Comparison of ENCODE assay signal across 24 mouse cellular contexts in the genomic region with DNA sequence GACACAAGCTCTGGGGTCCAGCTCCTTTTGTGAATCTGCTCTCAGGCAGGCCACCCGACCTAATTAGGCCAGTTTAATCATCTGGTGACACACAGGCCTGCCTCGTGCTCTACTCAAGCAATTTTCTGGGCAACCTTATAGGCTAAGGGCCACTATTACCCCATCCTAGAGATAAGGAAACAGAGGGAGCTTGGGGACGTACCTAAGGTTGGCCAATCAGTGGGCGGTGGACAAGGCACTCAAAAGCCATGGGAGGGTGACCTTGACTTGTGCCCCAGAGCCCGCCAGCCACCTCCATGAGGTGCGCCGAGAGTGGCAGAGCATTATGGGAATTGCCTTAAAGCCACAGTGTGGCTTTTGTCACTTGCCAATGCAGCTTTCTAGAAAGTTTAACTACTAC.
DNase-seq lines count a peak whose midpoint lies in the region; ATAC-seq and TF ChIP-seq lines count a peak whose summit lies in the region.
"Had no signal": no experiment of that assay in that cellular context is flagged by ENCODE, and none has a peak within 500 bp of the region (broad histone marks: within the 10 kb centered on the region; RNA-seq: fewer than 3 reads in every experiment).

No protein-coding gene starts in this region.

- no peak overlapping the region for H3K27ac ChIP-seq in intestine, postnatal 0 days (ENCODE audit: low read depth, low read length)
- H3K27ac ChIP-seq in intestine, embryonic 15.5 days, result no peak overlapping the region
- H3K27ac ChIP-seq in lung, postnatal 0 days (ENCODE audit: low read length), result no peak overlapping the region
- no peak overlapping the region for H3K27ac ChIP-seq in liver, postnatal 0 days (ENCODE audit: low read depth)
- no peak overlapping the region for H3K27ac ChIP-seq in hindbrain, postnatal 0 days
- no peak overlapping the region for H3K27ac ChIP-seq in midbrain, postnatal 0 days (ENCODE audit: low read depth, low read length)
- H3K27ac ChIP-seq: hindbrain, embryonic 12.5 days; left cerebral cortex, adult 2 months; limb, embryonic 13.5 days had no signal

- peak; percentile 55; the same call in 1 of the 2 replicates for ATAC-seq in intestine, postnatal 0 days
- ATAC-seq in intestine, embryonic 15.5 days, result no peak
- peak; percentile 15; the same call in 1 of the 2 replicates for ATAC-seq in lung, postnatal 0 days
- ATAC-seq in liver, postnatal 0 days, result peak; percentile 81
- no peak for ATAC-seq in hindbrain, postnatal 0 days
- ATAC-seq in midbrain, postnatal 0 days (ENCODE audit: low FRiP score), result no peak
- ATAC-seq: forebrain, embryonic 13.5 days; Patski had no signal

- no peak for TF ChIP-seq CTCF in intestine, postnatal 0 days (IDR thresholded peaks at IDR 0.05; ENCODE audit: low read depth)
- TF ChIP-seq CTCF in lung, postnatal 0 days (IDR thresholded peaks at IDR 0.05), result no peak
- no peak for TF ChIP-seq CTCF in liver, postnatal 0 days (IDR thresholded peaks at IDR 0.05; ENCODE audit: low read depth)
- no peak for TF ChIP-seq CTCF in hindbrain, postnatal 0 days (IDR thresholded peaks at IDR 0.05; ENCODE audit: low read depth)
- TF ChIP-seq CTCF in midbrain, postnatal 0 days (IDR thresholded peaks at IDR 0.05), result no peak

- H3K4me3 ChIP-seq in intestine, postnatal 0 days (ENCODE audit: low read depth, low read length), result no peak overlapping the region
- no peak overlapping the region for H3K4me3 ChIP-seq in intestine, embryonic 15.5 days (replicated peaks)
- H3K4me3 ChIP-seq in lung, postnatal 0 days (ENCODE audit: low read depth, low read length), result no peak overlapping the region
- no peak overlapping the region for H3K4me3 ChIP-seq in liver, postnatal 0 days (ENCODE audit: low read depth, low read length)
- no peak overlapping the region for H3K4me3 ChIP-seq in hindbrain, postnatal 0 days (ENCODE audit: low read length)
- H3K4me3 ChIP-seq in midbrain, postnatal 0 days (ENCODE audit: low read depth, low read length), result no peak overlapping the region
- H3K4me3 ChIP-seq: forebrain, embryonic 13.5 days; hindbrain, embryonic 12.5 days; left cerebral cortex, adult 2 months; limb, embryonic 13.5 days had no signal

- no peak overlapping the region for H3K4me2 ChIP-seq in intestine, postnatal 0 days (replicated peaks; ENCODE audit: low read depth)
- H3K4me2 ChIP-seq in intestine, embryonic 15.5 days (replicated peaks), result no peak overlapping the region
- no peak overlapping the region for H3K4me2 ChIP-seq in lung, postnatal 0 days (replicated peaks; ENCODE audit: low read depth, low read length)
- no peak overlapping the region for H3K4me2 ChIP-seq in liver, postnatal 0 days (ENCODE audit: low read depth, low read length)
- no peak overlapping the region for H3K4me2 ChIP-seq in hindbrain, postnatal 0 days (ENCODE audit: low read depth, low read length)
- H3K4me2 ChIP-seq in midbrain, postnatal 0 days (ENCODE audit: low read depth, low read length, poor library complexity, severe bottlenecking), result no peak overlapping the region
- H3K4me2 ChIP-seq: forebrain, embryonic 13.5 days; heart, embryonic 11.5 days; hindbrain, embryonic 12.5 days; limb, embryonic 13.5 days; midbrain, embryonic 11.5 days had no signal

- H3K27me3 ChIP-seq in intestine, postnatal 0 days (replicated peaks; ENCODE audit: control insufficient read depth, insufficient read depth, low read length), result no peaks in the 10 kb centered on the region
- H3K27me3 ChIP-seq in intestine, embryonic 15.5 days (replicated peaks), result no peaks in the 10 kb centered on the region
- H3K27me3 ChIP-seq in lung, postnatal 0 days (replicated peaks; ENCODE audit: insufficient read depth, low read length), result no peaks in the 10 kb centered on the region
- no peaks in the 10 kb centered on the region for H3K27me3 ChIP-seq in liver, postnatal 0 days (ENCODE audit: insufficient read depth, low read length)
- no peaks in the 10 kb centered on the region for H3K27me3 ChIP-seq in hindbrain, postnatal 0 days (ENCODE audit: insufficient read depth, low read length)
- H3K27me3 ChIP-seq in midbrain, postnatal 0 days (ENCODE audit: insufficient read depth, low read length), result no peaks in the 10 kb centered on the region
- H3K27me3 ChIP-seq: forebrain, embryonic 13.5 days; hindbrain, embryonic 12.5 days; limb, embryonic 13.5 days; Patski had no signal

- no peak for DNase-seq in lung, postnatal 0 days (ENCODE audit: low spot score)
- no peak for DNase-seq in lung, postnatal 14 days
- DNase-seq in liver, postnatal 0 days, result peak; percentile 53
- no peak for DNase-seq in hindbrain, postnatal 0 days (ENCODE audit: low spot score)
- DNase-seq in midbrain, postnatal 0 days (ENCODE audit: low spot score), result no peak
- DNase-seq: adrenal gland, postnatal 25 days; cerebellum, adult 2 months; cerebellum, postnatal 14 days; gastrocnemius, postnatal 36 days; heart, adult 18-20 months; heart, postnatal 36 days; kidney, adult 11 months; kidney, postnatal 14 days; lung, adult 2 months; thymus, postnatal 25 days had no signal

- H3K9ac ChIP-seq in intestine, postnatal 0 days (ENCODE audit: low read depth, low read length), result no peak overlapping the region
- no peak overlapping the region for H3K9ac ChIP-seq in intestine, embryonic 15.5 days
- H3K9ac ChIP-seq in lung, postnatal 0 days (replicated peaks; ENCODE audit: low read depth), result no peak overlapping the region
- H3K9ac ChIP-seq in liver, postnatal 0 days (replicated peaks), result no peak overlapping the region
- H3K9ac ChIP-seq in hindbrain, postnatal 0 days (replicated peaks; ENCODE audit: low read length), result no peak overlapping the region
- H3K9ac ChIP-seq in midbrain, postnatal 0 days (replicated peaks; ENCODE audit: low read length, poor library complexity, severe bottlenecking), result no peak overlapping the region
- H3K9ac ChIP-seq: forebrain, embryonic 13.5 days; hindbrain, embryonic 12.5 days; limb, embryonic 13.5 days had no signal

- H3K4me1 ChIP-seq in intestine, postnatal 0 days (replicated peaks; ENCODE audit: control insufficient read depth, insufficient read depth, low read length), result 0 out of 2 replicates have a peak, but pooled peaks cover 5% of the 10 kb centered on the region
- peaks cover 7% of the 10 kb centered on the region; the same call in 1 of the 2 replicates for H3K4me1 ChIP-seq in intestine, embryonic 15.5 days (replicated peaks)
- H3K4me1 ChIP-seq in lung, postnatal 0 days (ENCODE audit: insufficient read depth, low read depth, low read length), result peaks cover 10% of the 10 kb centered on the region; the same call in 1 of the 2 replicates
- no peaks in the 10 kb centered on the region; the same call in 1 of the 2 replicates for H3K4me1 ChIP-seq in liver, postnatal 0 days (ENCODE audit: insufficient read depth)
- H3K4me1 ChIP-seq in hindbrain, postnatal 0 days (ENCODE audit: insufficient read depth, low read length), result peaks cover 22% of the 10 kb centered on the region
- H3K4me1 ChIP-seq in midbrain, postnatal 0 days (ENCODE audit: insufficient read depth, low read length), result peaks cover 5% of the 10 kb centered on the region; the same call in 1 of the 2 replicates

- no peak for TF ChIP-seq EP300 in lung, postnatal 0 days (IDR thresholded peaks at IDR 0.05)
- TF ChIP-seq EP300 in liver, postnatal 0 days (IDR thresholded peaks at IDR 0.05; ENCODE audit: low read depth), result peak; percentile 8; the same call in 1 of the 2 replicates

- H3K9me3 ChIP-seq in intestine, postnatal 0 days (ENCODE audit: control insufficient read depth), result no peaks in the 10 kb centered on the region
- no peaks in the 10 kb centered on the region for H3K9me3 ChIP-seq in intestine, embryonic 15.5 days
- no peaks in the 10 kb centered on the region for H3K9me3 ChIP-seq in lung, postnatal 0 days (ENCODE audit: low read length)
- no peaks in the 10 kb centered on the region for H3K9me3 ChIP-seq in liver, postnatal 0 days (ENCODE audit: low read length)
- no peaks in the 10 kb centered on the region for H3K9me3 ChIP-seq in hindbrain, postnatal 0 days (ENCODE audit: low read length)
- H3K9me3 ChIP-seq in midbrain, postnatal 0 days (ENCODE audit: low read length), result no peaks in the 10 kb centered on the region
- H3K9me3 ChIP-seq: forebrain, embryonic 13.5 days; hindbrain, embryonic 12.5 days; limb, embryonic 13.5 days had no signal

- 67% methylated on average over 7 of the region's 7 CpGs for WGBS in intestine, postnatal 0 days
- WGBS in intestine, embryonic 15.5 days, result 74% methylated on average over 7 of the region's 7 CpGs
- WGBS in lung, postnatal 0 days, result 66% methylated on average over 7 of the region's 7 CpGs
- 53% methylated on average over 7 of the region's 7 CpGs for WGBS in liver, postnatal 0 days (ENCODE audit: insufficient replicate concordance)
- 80% methylated on average over 7 of the region's 7 CpGs for WGBS in hindbrain, postnatal 0 days
- 84% methylated on average over 7 of the region's 7 CpGs for WGBS in midbrain, postnatal 0 days

- H3K36me3 ChIP-seq in intestine, postnatal 0 days (ENCODE audit: control insufficient read depth, insufficient read depth), result no peaks in the 10 kb centered on the region
- no peaks in the 10 kb centered on the region for H3K36me3 ChIP-seq in intestine, embryonic 15.5 days
- H3K36me3 ChIP-seq in lung, postnatal 0 days (ENCODE audit: insufficient read depth, low read length), result no peaks in the 10 kb centered on the region
- H3K36me3 ChIP-seq in liver, postnatal 0 days (replicated peaks; ENCODE audit: insufficient read depth, low read length), result peaks cover 2% of the 10 kb centered on the region; the same call in 1 of the 2 replicates
- H3K36me3 ChIP-seq in hindbrain, postnatal 0 days (ENCODE audit: insufficient read depth, low read length), result no peaks in the 10 kb centered on the region
- H3K36me3 ChIP-seq in midbrain, postnatal 0 days (ENCODE audit: insufficient read depth, low read length), result no peaks in the 10 kb centered on the region
- H3K36me3 ChIP-seq: hindbrain, embryonic 12.5 days; limb, embryonic 13.5 days had no signal

Comparison
In these comparisons a context has a peak if more than half of its experiments do, and no peak if none do; other contexts are left out.
1. ATAC-seq: peak in intestine, postnatal 0 days (single experiment), lung, postnatal 0 days (single experiment) and liver, postnatal 0 days (single experiment); none in intestine, embryonic 15.5 days (single experiment), hindbrain, postnatal 0 days (single experiment) and midbrain, postnatal 0 days (single experiment).